Mouse (Mus musculus): ENCODE results near the gene Snx4.

GRCm38 (mm10) chr16:33224381-33224780, 26.9 kb upstream of the Snx4 start:
- TF ChIP-seq CTCF (IDR thresholded peaks at IDR 0.05; ENCODE audit: low read depth, low read length) (no peak), GATA1 (IDR thresholded peaks at IDR 0.05; ENCODE audit: borderline replicate concordance, low read length) (no peak), GATA2 (IDR thresholded peaks at IDR 0.05; ENCODE audit: borderline replicate concordance, low read depth, low read length) (no peak)
